Mouse (Mus musculus): ENCODE measurements around the gene Il17rc. TPM values are rescaled to one million over a fixed set of nuclear protein-coding genes. Genes with fewer than 3 reads are reported as not detected.
A peak's percentile ranks its signal among the peaks of the same experiment; 100 is the strongest.

Gene Il17rc
- polyA plus RNA-seq, 1 experiment from 2014 or later: 31.1 TPM

GRCm38 (mm10) chr6:113473246-113473645 lies 2.0 kb downstream of the Il17rc start:
- H3K4me1 ChIP-seq (ENCODE audit: insufficient read depth, low read depth, low read length): peaks cover 8% of the 10 kb centered on the region; the same call in 1 of the 2 replicates
- no peaks in the 10 kb centered on the region for H3K27me3 ChIP-seq (replicated peaks; ENCODE audit: insufficient read depth, low read length)
- no peak overlapping the region for H3K4me2 ChIP-seq (replicated peaks; ENCODE audit: low read depth, low read length)
- 17% methylated on average over 2 of the region's 2 CpGs for WGBS
- ATAC-seq (no peak), DNase-seq (ENCODE audit: low spot score) (no peak)
- H3K36me3 ChIP-seq (ENCODE audit: insufficient read depth, low read length): no peaks in the 10 kb centered on the region
- no peaks in the 10 kb centered on the region for H3K9me3 ChIP-seq (ENCODE audit: low read length)
- H3K27ac ChIP-seq (ENCODE audit: low read length): no peak overlapping the region
- no peak overlapping the region for H3K4me3 ChIP-seq (ENCODE audit: low read depth, low read length)
- no peak for TF ChIP-seq CTCF (IDR thresholded peaks at IDR 0.05)
- TF ChIP-seq EP300 (IDR thresholded peaks at IDR 0.05): no peak
- H3K9ac ChIP-seq (replicated peaks; ENCODE audit: low read depth): no peak overlapping the region

- WGBS: 89% methylated on average over 6 of the region's 6 CpGs
- DNase-seq (ENCODE audit: low spot score) (no peak), ATAC-seq (no peak)
- Histone ChIP-seq H3K4me1 (ENCODE audit: insufficient read depth, low read depth, low read length) (peaks cover 8% of the 10 kb centered on the region; the same call in 1 of the 2 replicates), H3K9ac (replicated peaks; ENCODE audit: low read depth) (no peak overlapping the region), H3K4me2 (replicated peaks; ENCODE audit: low read depth, low read length) (no peak overlapping the region), H3K9me3 (ENCODE audit: low read length) (no peaks in the 10 kb centered on the region), H3K36me3 (ENCODE audit: insufficient read depth, low read length) (no peaks in the 10 kb centered on the region), H3K27me3 (replicated peaks; ENCODE audit: insufficient read depth, low read length) (no peaks in the 10 kb centered on the region), H3K27ac (ENCODE audit: low read length) (no peak overlapping the region), H3K4me3 (ENCODE audit: low read depth, low read length) (no peak overlapping the region)
- no peak for TF ChIP-seq EP300 (IDR thresholded peaks at IDR 0.05)
- TF ChIP-seq CTCF (IDR thresholded peaks at IDR 0.05): no peak
These were observed 2.5 kb downstream of the Il17rc start for GRCm38 (mm10) chr6:113473715-113474114.

GRCm38 (mm10) chr6:113477353-113477752 lies 6.1 kb downstream of the Il17rc start:
- H3K9ac ChIP-seq (replicated peaks; ENCODE audit: low read depth): no peak overlapping the region
- TF ChIP-seq EP300 (IDR thresholded peaks at IDR 0.05) (no peak), CTCF (IDR thresholded peaks at IDR 0.05) (no peak)
- ATAC-seq (no peak), DNase-seq (ENCODE audit: low spot score) (no peak)
- no peaks in the 10 kb centered on the region for H3K9me3 ChIP-seq (ENCODE audit: low read length)
- no peak overlapping the region for H3K27ac ChIP-seq (ENCODE audit: low read length)
- 30% methylated on average over 7 of the region's 7 CpGs for WGBS
- H3K4me1 ChIP-seq (ENCODE audit: insufficient read depth, low read depth, low read length): peaks cover 1% of the 10 kb centered on the region; the same call in 1 of the 2 replicates
- H3K4me3 ChIP-seq (ENCODE audit: low read depth, low read length): no peak overlapping the region
- no peaks in the 10 kb centered on the region for H3K36me3 ChIP-seq (ENCODE audit: insufficient read depth, low read length)
- no peaks in the 10 kb centered on the region for H3K27me3 ChIP-seq (replicated peaks; ENCODE audit: insufficient read depth, low read length)
- no peak overlapping the region for H3K4me2 ChIP-seq (replicated peaks; ENCODE audit: low read depth, low read length)

GRCm38 (mm10) chr6:113478906-113479305 lies 7.7 kb downstream of the Il17rc start:
- Histone ChIP-seq H3K9ac (replicated peaks; ENCODE audit: low read depth) (no peak overlapping the region), H3K4me2 (replicated peaks; ENCODE audit: low read depth, low read length) (no peak overlapping the region), H3K27me3 (replicated peaks; ENCODE audit: insufficient read depth, low read length) (no peaks in the 10 kb centered on the region), H3K27ac (ENCODE audit: low read length) (no peak overlapping the region), H3K9me3 (ENCODE audit: low read length) (no peaks in the 10 kb centered on the region), H3K36me3 (ENCODE audit: insufficient read depth, low read length) (no peaks in the 10 kb centered on the region), H3K4me1 (ENCODE audit: insufficient read depth, low read depth, low read length) (no peaks in the 10 kb centered on the region; the same call in 1 of the 2 replicates), H3K4me3 (ENCODE audit: low read depth, low read length) (no peak overlapping the region)
- no peak for TF ChIP-seq CTCF (IDR thresholded peaks at IDR 0.05)
- no peak for TF ChIP-seq EP300 (IDR thresholded peaks at IDR 0.05)
- no peak for ATAC-seq
- no peak for DNase-seq (ENCODE audit: low spot score)
- 79% methylated on average over 10 of the region's 10 CpGs for WGBS

GRCm38 (mm10) chr6:113480555-113481373 lies 9.5 kb downstream of the Il17rc start:
- H3K27ac ChIP-seq (ENCODE audit: low read length): no peak overlapping the region
- H3K9me3 ChIP-seq (ENCODE audit: low read length): no peaks in the 10 kb centered on the region
- no peaks in the 10 kb centered on the region; the same call in 1 of the 2 replicates for H3K4me1 ChIP-seq (ENCODE audit: insufficient read depth, low read depth, low read length)
- H3K4me2 ChIP-seq (replicated peaks; ENCODE audit: low read depth, low read length): no peak overlapping the region
- no peaks in the 10 kb centered on the region for H3K27me3 ChIP-seq (replicated peaks; ENCODE audit: insufficient read depth, low read length)
- TF ChIP-seq EP300 (IDR thresholded peaks at IDR 0.05) (no peak), CTCF (IDR thresholded peaks at IDR 0.05) (no peak)
- peak; percentile 20 for ATAC-seq
- H3K36me3 ChIP-seq (ENCODE audit: insufficient read depth, low read length): no peaks in the 10 kb centered on the region
- DNase-seq (ENCODE audit: low spot score): peak; percentile 71
- no peak overlapping the region for H3K9ac ChIP-seq (replicated peaks; ENCODE audit: low read depth)
- 52% methylated on average over 18 of the region's 18 CpGs for WGBS
- no peak overlapping the region for H3K4me3 ChIP-seq (ENCODE audit: low read depth, low read length)

GRCm38 (mm10) chr6:113482477-113483099 lies 11.4 kb downstream of the Il17rc start:
- DNase-seq (ENCODE audit: low spot score) (no peak), ATAC-seq (peak; percentile 54)
- H3K27ac ChIP-seq (ENCODE audit: low read length): peak overlapping the region; percentile 80
- H3K36me3 ChIP-seq (ENCODE audit: insufficient read depth, low read length): no peaks in the 10 kb centered on the region
- no peaks in the 10 kb centered on the region for H3K9me3 ChIP-seq (ENCODE audit: low read length)
- H3K9ac ChIP-seq (replicated peaks; ENCODE audit: low read depth): peak overlapping the region; percentile 29; the same call in 1 of the 2 replicates
- TF ChIP-seq EP300 (IDR thresholded peaks at IDR 0.05) (no peak), CTCF (IDR thresholded peaks at IDR 0.05) (peak; percentile 38; the same call in 1 of the 2 replicates)
- no peaks in the 10 kb centered on the region; the same call in 1 of the 2 replicates for H3K4me1 ChIP-seq (ENCODE audit: insufficient read depth, low read depth, low read length)
- H3K4me2 ChIP-seq (replicated peaks; ENCODE audit: low read depth, low read length): peak overlapping the region; percentile 68
- H3K27me3 ChIP-seq (replicated peaks; ENCODE audit: insufficient read depth, low read length): no peaks in the 10 kb centered on the region
- 4% methylated on average over 53 of the region's 65 CpGs for WGBS
- peak overlapping the region; percentile 49 for H3K4me3 ChIP-seq (ENCODE audit: low read depth, low read length)

All from lung, postnatal 0 days (tissue).